Mouse (Mus musculus) kidney, embryonic 16.5 days (tissue): ENCODE measurements at regions not wholly inside any gene's neighbourhood (a gene's known extent, or its start where the extent isn't known, plus 50 kb on each side); places are given as distances from the start of the nearest gene placed in this dataset.

Experiments
- ATAC-seq: fragments of 200-750 bp; cut with Nextera tagmentation; 2 replicates; pipeline ENCODE4 v1.8.0; 2017; ENCODE audit warnings: moderate TSS enrichment; ENCODE audit not compliant: low FRiP score, low TSS enrichment
- H3K27ac ChIP-seq: fragments of 300-500 bp; sonication (generic); 2 replicates; pipeline ENCODE4 v1.5.1; 2014; ENCODE audit warnings: low read length
- H3K27me3 ChIP-seq: fragments of 300-500 bp; sonication (generic); 2 replicates; pipeline ENCODE4 v1.6.1; 2014; ENCODE audit warnings: low read length, control low read depth, mixed read lengths; ENCODE audit not compliant: insufficient read depth
- H3K36me3 ChIP-seq: fragments of 300-500 bp; sonication (generic); 2 replicates; pipeline ENCODE4 v1.6.1; 2014; ENCODE audit warnings: low read length, control low read depth, mixed read lengths; ENCODE audit not compliant: insufficient read depth
- H3K4me1 ChIP-seq: fragments of 300-500 bp; sonication (generic); 2 replicates; pipeline ENCODE4 v1.6.1; 2014; ENCODE audit warnings: low read length, control low read depth, mixed read lengths; ENCODE audit not compliant: insufficient read depth
- H3K4me2 ChIP-seq: fragments of 300-500 bp; sonication (generic); replicated peaks from 2 replicates; pipeline ENCODE4 v1.6.1; 2014; ENCODE audit warnings: low read depth, low read length
- H3K4me3 ChIP-seq: fragments of 300-500 bp; sonication (generic); 2 replicates; pipeline ENCODE4 v1.5.1; 2014; ENCODE audit warnings: mild to moderate bottlenecking, low read length
- H3K9ac ChIP-seq: fragments of 300-500 bp; sonication (generic); replicated peaks from 2 replicates; pipeline ENCODE4 v1.6.1; 2014; ENCODE audit warnings: low read length
- H3K9me3 ChIP-seq: fragments of 300-500 bp; sonication (generic); 2 replicates; pipeline ENCODE4 v1.6.1; 2016; ENCODE audit warnings: low read length, control low read depth
- WGBS: fragments of 180-500 bp; shearing (Covaris S2); extraction: QIAGEN DNeasy Blood & Tissue Kit; methylation state at CpG from one replicate; pipeline ENCODE4 v1.1.7; 2014; 5-methylcytosine and 5-hydroxymethylcytosine counted together

DNA sequence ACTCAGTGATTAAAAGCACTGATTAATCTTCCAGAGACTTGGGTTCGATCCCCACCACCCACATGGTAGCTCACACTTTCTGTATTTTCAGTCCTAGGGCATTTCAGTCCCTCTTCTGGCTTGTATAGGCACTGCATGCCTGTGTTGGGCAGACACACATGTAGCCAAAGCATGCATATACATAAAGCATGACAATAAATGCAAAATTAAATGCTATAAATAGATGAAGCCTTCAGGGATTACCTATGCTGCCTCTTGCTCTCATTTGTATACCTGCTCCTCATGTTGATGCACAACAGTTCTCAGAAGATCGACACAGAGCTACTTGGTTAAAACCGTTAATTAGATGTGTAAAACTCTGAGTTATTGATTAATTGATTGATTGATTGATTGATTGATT is 206.8 kb upstream of the Lrig3 start:
- H3K9ac ChIP-seq, result no peak overlapping the region
- no peak for ATAC-seq
- 91% methylated on average over 3 of the region's 3 CpGs for WGBS
- no peak overlapping the region for H3K4me2 ChIP-seq
- peaks cover 9% of the 10 kb centered on the region for H3K9me3 ChIP-seq
- H3K27me3 ChIP-seq, result no peaks in the 10 kb centered on the region
- no peak overlapping the region for H3K4me3 ChIP-seq
- H3K27ac ChIP-seq, result no peak overlapping the region
- no peaks in the 10 kb centered on the region for H3K4me1 ChIP-seq
- H3K36me3 ChIP-seq, result no peaks in the 10 kb centered on the region

DNA sequence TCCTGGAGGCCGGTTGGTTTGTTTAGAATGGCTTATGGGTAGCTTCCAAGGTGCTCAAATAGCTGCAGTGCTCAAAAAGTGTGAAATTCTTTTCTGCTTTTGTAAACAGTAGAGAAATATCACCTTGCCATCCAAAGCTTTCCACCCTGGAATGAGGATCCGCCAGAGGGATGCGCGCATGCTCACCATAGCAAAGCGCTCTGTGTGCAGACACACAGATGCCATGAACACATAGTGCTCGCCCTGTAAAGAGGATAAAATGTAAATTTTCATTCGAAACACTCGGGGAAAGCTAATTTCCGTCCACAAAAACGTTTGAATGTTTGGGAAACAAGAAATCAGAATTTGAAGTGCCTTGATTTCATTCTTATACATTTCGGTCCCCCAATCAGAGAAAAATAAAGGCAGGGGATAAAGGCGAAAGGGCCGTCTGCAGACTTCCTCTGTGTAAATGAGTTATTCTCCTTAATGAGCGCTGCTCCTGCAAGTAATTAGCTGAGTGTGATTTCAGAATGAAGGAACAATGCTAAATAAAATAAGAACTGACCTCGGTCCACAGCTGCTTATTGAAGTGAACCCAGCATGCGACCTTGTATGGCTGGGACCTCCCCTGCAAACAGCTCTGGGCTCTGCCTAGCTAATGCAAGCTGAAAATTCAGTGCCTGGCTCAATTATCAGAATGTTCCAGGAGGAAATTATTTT is 203.4 kb upstream of the Lrig3 start:
- no peaks in the 10 kb centered on the region for H3K4me1 ChIP-seq
- H3K27ac ChIP-seq, result no peak overlapping the region
- H3K9ac ChIP-seq, result no peak overlapping the region
- no peak for ATAC-seq
- no peak overlapping the region for H3K4me3 ChIP-seq
- H3K4me2 ChIP-seq, result no peak overlapping the region
- 77% methylated on average over 16 of the region's 16 CpGs for WGBS
- no peaks in the 10 kb centered on the region for H3K36me3 ChIP-seq
- H3K9me3 ChIP-seq, result peaks cover 9% of the 10 kb centered on the region
- H3K27me3 ChIP-seq, result no peaks in the 10 kb centered on the region

DNA sequence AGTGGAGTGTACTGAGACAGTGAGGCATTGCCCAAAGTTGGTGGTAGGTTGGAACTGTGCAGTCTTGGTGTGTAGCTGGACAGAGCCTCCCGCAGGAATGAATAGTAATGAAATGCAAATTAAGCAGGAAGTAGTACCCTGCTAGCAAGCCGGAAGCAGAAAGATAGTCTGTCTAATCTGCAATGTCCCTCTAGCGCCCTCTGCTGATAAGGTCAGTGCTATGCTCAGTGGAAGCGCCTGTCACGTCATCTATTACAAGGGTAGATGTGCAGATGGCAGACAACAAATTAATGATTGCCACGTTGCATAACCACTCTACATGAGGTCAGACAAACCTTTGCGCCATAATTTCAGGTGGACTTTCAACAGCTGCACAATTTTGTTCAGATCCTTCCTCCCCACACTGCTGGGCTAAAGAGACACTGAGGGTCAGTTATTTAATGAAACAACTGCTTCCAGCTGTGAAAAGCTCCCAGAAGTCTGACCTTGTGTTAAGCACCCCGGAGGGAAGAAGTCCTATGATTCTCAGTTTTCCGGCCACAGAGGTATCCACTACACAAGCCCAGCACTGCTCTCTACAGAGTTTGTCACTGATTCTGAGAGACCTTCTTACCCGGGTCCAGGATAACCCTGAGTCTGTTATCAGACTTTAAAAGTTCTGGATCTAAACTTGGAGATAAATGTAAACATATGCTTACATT is 201.4 kb upstream of the Lrig3 start:
- no peak overlapping the region for H3K4me2 ChIP-seq
- H3K9ac ChIP-seq, result no peak overlapping the region
- 61% methylated on average over 10 of the region's 10 CpGs for WGBS
- H3K4me3 ChIP-seq, result no peak overlapping the region
- no peaks in the 10 kb centered on the region for H3K4me1 ChIP-seq
- no peaks in the 10 kb centered on the region for H3K27me3 ChIP-seq
- H3K36me3 ChIP-seq, result no peaks in the 10 kb centered on the region
- peaks cover 9% of the 10 kb centered on the region for H3K9me3 ChIP-seq
- ATAC-seq, result peak; percentile 65
- H3K27ac ChIP-seq, result no peak overlapping the region

DNA sequence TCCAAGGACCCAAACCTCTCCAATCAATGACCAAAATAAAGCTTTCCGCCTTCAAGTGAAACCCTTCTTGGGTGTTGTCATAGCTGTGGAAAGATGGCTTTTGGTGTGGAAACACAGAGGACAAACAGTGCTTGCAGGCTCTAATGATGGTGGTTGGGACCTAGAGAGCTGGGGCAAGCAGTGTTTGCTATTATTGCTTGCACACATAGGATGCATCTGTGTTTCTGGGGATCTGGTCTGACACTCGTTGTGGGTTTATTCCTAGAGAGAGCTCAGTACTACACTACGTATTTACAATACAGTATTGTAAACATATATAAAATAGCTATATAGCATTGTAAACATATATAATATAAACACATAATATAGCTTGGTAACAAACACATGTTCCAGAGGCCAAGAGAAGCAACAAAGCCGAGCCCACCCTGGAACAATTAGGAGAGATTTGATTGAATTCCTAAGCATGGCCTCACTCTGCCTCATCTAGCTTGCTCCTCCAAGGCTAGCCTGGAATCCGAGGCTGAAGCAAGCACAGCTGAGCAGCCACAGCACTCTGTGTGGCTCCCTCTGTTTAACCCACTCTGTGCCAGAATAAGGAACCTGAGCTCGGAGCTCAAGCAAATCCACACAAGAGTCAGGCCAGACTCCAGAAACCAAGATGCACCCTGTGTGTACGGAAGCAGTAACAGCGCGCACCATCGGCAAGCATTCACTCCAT is 200.7 kb upstream of the Lrig3 start:
- Histone ChIP-seq H3K4me3 (no peak overlapping the region), H3K4me2 (no peak overlapping the region), H3K9me3 (peaks cover 9% of the 10 kb centered on the region), H3K4me1 (no peaks in the 10 kb centered on the region), H3K27ac (no peak overlapping the region), H3K9ac (no peak overlapping the region), H3K36me3 (no peaks in the 10 kb centered on the region), H3K27me3 (no peaks in the 10 kb centered on the region)
- ATAC-seq, result no peak
- WGBS, result 79% methylated on average over 10 of the region's 10 CpGs

DNA sequence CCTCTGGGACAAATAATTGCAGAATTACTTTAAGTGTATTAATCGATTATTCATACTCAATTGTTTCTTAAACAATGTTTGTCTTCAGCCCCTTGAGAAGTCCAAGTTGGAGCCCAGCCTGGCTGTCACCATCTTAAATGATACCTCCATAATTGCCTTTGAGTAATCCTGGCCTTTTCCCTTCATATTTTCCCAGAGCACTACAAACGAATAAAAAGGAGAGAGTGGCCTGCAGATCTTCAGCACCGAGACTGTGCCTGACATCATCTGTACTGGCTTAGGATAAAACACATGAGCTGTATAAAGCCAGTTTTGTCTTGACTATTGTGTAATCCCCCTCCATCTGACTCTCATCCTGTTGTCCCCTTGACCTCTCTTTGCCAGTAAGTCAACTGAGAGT is 197.7 kb upstream of the Lrig3 start:
- H3K27me3 ChIP-seq, result no peaks in the 10 kb centered on the region
- ATAC-seq, result no peak
- H3K9ac ChIP-seq, result no peak overlapping the region
- H3K4me1 ChIP-seq, result no peaks in the 10 kb centered on the region
- H3K4me3 ChIP-seq, result no peak overlapping the region
- H3K4me2 ChIP-seq, result no peak overlapping the region
- 78% methylated on average over 3 of the region's 3 CpGs for WGBS
- H3K9me3 ChIP-seq, result no peaks in the 10 kb centered on the region
- no peak overlapping the region for H3K27ac ChIP-seq
- H3K36me3 ChIP-seq, result no peaks in the 10 kb centered on the region

DNA sequence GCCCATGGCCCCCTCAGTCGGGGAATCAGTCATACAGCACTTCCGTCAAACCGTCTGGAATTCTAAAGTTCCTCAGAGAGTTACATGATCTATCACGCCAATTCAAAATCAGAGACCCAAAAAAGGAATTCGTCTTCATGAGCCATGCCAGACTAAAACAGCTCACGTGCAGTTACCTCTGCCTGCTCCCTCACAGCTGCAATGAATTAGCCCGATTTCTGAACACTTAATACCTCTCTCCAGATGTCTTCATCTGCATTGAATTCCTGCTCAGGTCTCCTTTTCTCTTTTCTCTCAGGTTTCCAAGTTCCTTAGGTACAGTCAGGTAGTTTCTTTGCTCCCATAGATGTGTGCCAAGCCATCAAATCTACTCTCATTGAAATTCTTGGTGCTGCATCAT is 192.4 kb upstream of the Lrig3 start:
- WGBS, result 74% methylated on average over 7 of the region's 7 CpGs
- Histone ChIP-seq H3K27ac (no peak overlapping the region), H3K36me3 (no peaks in the 10 kb centered on the region), H3K9me3 (no peaks in the 10 kb centered on the region), H3K4me1 (no peaks in the 10 kb centered on the region), H3K27me3 (no peaks in the 10 kb centered on the region), H3K4me3 (no peak overlapping the region), H3K9ac (no peak overlapping the region), H3K4me2 (no peak overlapping the region)
- no peak for ATAC-seq

DNA sequence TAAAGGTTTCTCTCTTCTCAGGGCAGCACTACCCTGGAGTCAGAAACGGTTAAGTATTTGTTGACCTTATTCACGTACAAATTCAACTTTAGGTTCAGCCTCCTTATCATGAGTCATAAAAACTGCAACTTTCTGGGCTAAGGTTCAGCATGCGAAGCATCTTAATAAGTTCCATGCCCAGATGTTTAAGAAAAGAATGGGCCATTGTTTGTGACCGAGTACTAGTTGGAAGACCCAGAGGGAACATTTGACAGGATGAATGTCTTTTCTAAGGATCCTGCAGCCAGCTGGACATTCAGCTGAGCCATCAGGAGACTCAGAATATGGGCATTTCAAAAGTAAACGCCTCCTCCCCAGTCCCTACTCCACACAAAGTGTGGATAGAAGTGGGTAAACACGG is 183.5 kb upstream of the Lrig3 start:
- H3K36me3 ChIP-seq, result no peaks in the 10 kb centered on the region

DNA sequence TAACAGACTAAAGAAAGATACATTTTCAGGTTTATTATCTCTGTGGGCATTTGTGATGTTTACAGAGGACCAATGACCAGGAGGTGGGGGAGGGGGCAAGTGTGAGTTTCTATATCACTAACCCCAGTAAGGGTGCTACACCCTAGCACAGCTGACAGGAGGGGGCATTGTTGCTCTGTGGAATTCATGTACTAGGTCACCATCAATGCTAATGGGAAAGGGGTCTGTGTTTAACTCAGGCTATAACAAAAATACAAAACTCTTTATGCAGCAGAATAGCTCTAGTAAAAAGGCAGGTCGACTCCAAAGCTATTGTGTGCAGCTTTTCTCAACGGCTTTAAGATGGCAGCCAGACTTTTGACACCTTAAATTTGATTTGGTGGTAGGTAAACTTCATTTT is 181.1 kb upstream of the Lrig3 start:
- Histone ChIP-seq H3K36me3 (no peaks in the 10 kb centered on the region), H3K27me3 (no peaks in the 10 kb centered on the region), H3K4me2 (no peak overlapping the region), H3K9ac (no peak overlapping the region), H3K4me1 (peaks cover 32% of the 10 kb centered on the region), H3K9me3 (peaks cover 8% of the 10 kb centered on the region), H3K27ac (no peak overlapping the region), H3K4me3 (no peak overlapping the region)
- 10% methylated on average over 2 of the region's 2 CpGs for WGBS
- ATAC-seq, result peak; percentile 83

More for the DNA sequence above, 183.5 kb upstream of the Lrig3 start:
- H3K9ac ChIP-seq, result no peak overlapping the region
- peaks cover 26% of the 10 kb centered on the region for H3K4me1 ChIP-seq
- 51% methylated on average over 6 of the region's 6 CpGs for whole genome bisulfite sequencing
- no peaks in the 10 kb centered on the region for H3K9me3 ChIP-seq
- H3K4me3 ChIP-seq, result no peak overlapping the region
- H3K27me3 ChIP-seq, result no peaks in the 10 kb centered on the region
- H3K4me2 ChIP-seq, result no peak overlapping the region
- no peak for ATAC-seq
- H3K27ac ChIP-seq, result no peak overlapping the region

DNA sequence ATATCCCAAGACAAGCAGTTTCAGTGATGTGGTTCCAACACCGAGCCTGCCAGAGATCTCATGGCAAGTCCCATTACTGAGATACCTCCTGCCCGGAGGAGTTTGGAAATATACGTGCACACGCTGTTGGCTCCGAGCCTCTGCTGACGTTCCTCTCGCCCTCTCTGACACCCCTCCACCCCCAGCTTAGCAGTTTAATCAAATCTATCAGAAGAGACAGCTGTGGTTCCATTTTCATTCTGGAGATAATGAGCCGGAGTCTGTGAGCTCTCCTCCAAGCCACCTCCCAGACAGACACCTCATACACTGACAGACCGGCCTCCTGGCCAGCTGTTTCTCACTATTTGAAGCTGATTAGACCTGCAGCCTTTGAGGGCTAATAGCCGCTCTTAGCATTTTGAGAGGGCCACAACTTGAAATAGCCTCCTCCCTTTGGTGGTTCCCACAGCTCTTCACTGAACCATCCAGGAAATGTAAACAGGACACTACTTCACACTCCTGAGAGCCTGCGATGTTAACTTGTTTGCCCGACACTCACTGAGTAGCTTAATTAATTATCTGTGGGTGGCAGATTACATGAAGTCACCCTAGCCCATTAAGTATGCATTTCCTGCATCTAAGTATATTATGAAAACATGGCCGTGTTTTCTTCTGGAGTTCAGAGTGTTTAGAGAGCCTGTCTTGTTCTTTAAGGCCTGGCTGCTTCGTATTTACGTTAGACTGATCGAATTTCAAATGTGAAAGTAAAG is 180.3 kb upstream of the Lrig3 start:
- H3K4me2 ChIP-seq, result peak overlapping the region; percentile 48
- 14% methylated on average over 16 of the region's 16 CpGs for WGBS
- H3K9ac ChIP-seq, result peak overlapping the region; percentile 59
- peaks cover 8% of the 10 kb centered on the region for H3K9me3 ChIP-seq
- H3K36me3 ChIP-seq, result no peaks in the 10 kb centered on the region
- H3K27ac ChIP-seq, result peak overlapping the region; percentile 87
- H3K4me3 ChIP-seq, result no peak overlapping the region
- H3K27me3 ChIP-seq, result no peaks in the 10 kb centered on the region
- peaks cover 32% of the 10 kb centered on the region for H3K4me1 ChIP-seq
- ATAC-seq, result peak; percentile 60
